Mouse (Mus musculus) hindbrain, embryonic 11.5 days (tissue): Measurements from ENCODE around the gene Actr1b. TPM values are rescaled to one million over a fixed set of nuclear protein-coding genes. Genes with fewer than 3 reads are reported as not detected.

Source experiments
- ATAC-seq: fragments of 200-750 bp; cut with Nextera tagmentation; 2 replicates; pipeline ENCODE4 v1.8.0; 2017; ENCODE audit warnings: mild to moderate bottlenecking, moderate TSS enrichment, moderate library complexity; ENCODE audit not compliant: low FRiP score
- DNase-seq: peaks from one replicate; pipeline ENCODE4 v3.0.0-alpha.2; 2015; ENCODE audit warnings: low spot score
- H3K27ac ChIP-seq: fragments of 300-500 bp; sonication (generic); 2 replicates; pipeline ENCODE4 v1.5.1; 2014; ENCODE audit warnings: mild to moderate bottlenecking, low read depth, low read length
- H3K27me3 ChIP-seq: fragments of 300-500 bp; sonication (generic); 2 replicates; pipeline ENCODE4 v1.6.1; 2014; ENCODE audit warnings: mild to moderate bottlenecking, low read length, moderate library complexity, mixed read lengths; ENCODE audit not compliant: control insufficient read depth, insufficient read depth
- H3K36me3 ChIP-seq: fragments of 300-500 bp; sonication (generic); 2 replicates; pipeline ENCODE4 v1.6.1; 2014; ENCODE audit warnings: mild to moderate bottlenecking, low read length, moderate library complexity, mixed read lengths; ENCODE audit not compliant: control insufficient read depth, insufficient read depth
- H3K4me1 ChIP-seq: fragments of 300-500 bp; sonication (generic); replicated peaks from 2 replicates; pipeline ENCODE4 v1.6.1; 2014; ENCODE audit warnings: low read length, mixed read lengths; ENCODE audit not compliant: control insufficient read depth, insufficient read depth
- H3K4me2 ChIP-seq: fragments of 300-500 bp; sonication (generic); replicated peaks from 2 replicates; pipeline ENCODE4 v1.6.1; 2014; ENCODE audit warnings: mild to moderate bottlenecking, low read depth, low read length
- H3K4me3 ChIP-seq: fragments of 300-500 bp; sonication (generic); 2 replicates; pipeline ENCODE4 v1.5.1; 2014; ENCODE audit warnings: low read depth, low read length
- H3K9ac ChIP-seq: fragments of 300-500 bp; sonication (generic); 2 replicates; pipeline ENCODE4 v1.6.1; 2014; ENCODE audit warnings: low read depth, low read length
- H3K9me3 ChIP-seq: fragments of 300-500 bp; sonication (generic); 2 replicates; pipeline ENCODE4 v1.6.1; 2016; ENCODE audit warnings: low read length; ENCODE audit not compliant: control insufficient read depth
- WGBS: fragments of 180-500 bp; shearing (Covaris S2); extraction: QIAGEN DNeasy Blood & Tissue Kit; methylation state at CpG from one replicate; pipeline ENCODE4 v1.1.7; 2014; 5-methylcytosine and 5-hydroxymethylcytosine counted together
- polyA plus RNA-seq: library from polyadenylated mRNA; unstranded; fragments of >200 nt; fragmentation: Nextera tagmentation; extraction: Ambion mirVana; gene quantifications from 2 replicates; pipeline ENCODE4 v1.2.1, GENCODE M21; 2014

Gene Actr1b
- polyA plus RNA-seq, 1 experiment from 2014 or later: 84.9 TPM

DNA sequence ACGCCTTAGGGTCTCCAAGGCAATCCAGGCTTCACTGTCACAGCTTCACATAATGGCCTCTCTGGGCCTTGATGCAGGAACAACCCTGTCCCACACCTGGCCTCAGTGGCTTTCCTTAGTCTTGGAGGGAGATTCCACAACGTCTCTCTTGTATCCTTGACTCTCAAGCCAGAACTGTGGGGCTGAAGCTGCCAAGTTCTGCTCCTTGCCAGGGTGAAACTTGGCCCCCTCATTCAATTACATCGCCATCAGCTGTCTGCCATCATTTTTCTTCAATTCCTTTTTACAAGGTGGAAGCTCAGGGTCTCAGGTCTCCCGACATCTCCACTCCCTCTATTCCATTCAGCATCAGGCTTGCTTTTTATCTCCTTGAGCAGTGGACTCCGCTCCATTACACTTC, 59.2 kb downstream of the Actr1b start:
- no peak overlapping the region for H3K4me2 ChIP-seq
- H3K9me3 ChIP-seq: no peaks in the 10 kb centered on the region
- 83% methylated on average over 5 of the region's 5 CpGs for WGBS
- no peaks in the 10 kb centered on the region for H3K27me3 ChIP-seq
- H3K27ac ChIP-seq: no peak overlapping the region
- no peak overlapping the region for H3K4me3 ChIP-seq
- ATAC-seq (no peak), DNase-seq (no peak)
- H3K4me1 ChIP-seq: no peaks in the 10 kb centered on the region
- no peaks in the 10 kb centered on the region for H3K36me3 ChIP-seq
- no peak overlapping the region for H3K9ac ChIP-seq

Other genes starting within 250 kb of the Actr1b start
- gene Cnnm4, start 242.8 kb downstream of the Actr1b start, polyA plus RNA-seq: 9.5 and 10.4 TPM in 2 replicates
- gene Cnnm3, start 202.6 kb downstream of the Actr1b start, polyA plus RNA-seq: 3.9 and 7.9 TPM in 2 replicates
- gene Ankrd23, start 177.5 kb downstream of the Actr1b start, polyA plus RNA-seq: 6.1 and 6.8 TPM in 2 replicates
- not detected in 2 replicates for gene Gm42417, start 175.0 kb downstream of the Actr1b start, polyA plus RNA-seq
- 12.8 and 13.1 TPM in 2 replicates for gene Ankrd39, start 167.0 kb downstream of the Actr1b start, polyA plus RNA-seq
- gene Sema4c, start 156.1 kb downstream of the Actr1b start, polyA plus RNA-seq: 4.3 and 5.9 TPM in 2 replicates
- gene Fam178b, start 31.2 kb downstream of the Actr1b start, polyA plus RNA-seq: 0.52 and 0.53 TPM in 2 replicates
- gene Cox5b, start 23.0 kb downstream of the Actr1b start, polyA plus RNA-seq: 510 and 530 TPM in 2 replicates
- gene 4933424G06Rik, start 4.3 kb downstream of the Actr1b start, polyA plus RNA-seq: 0.19 and 0.22 TPM in 2 replicates
- gene Zap70, start 47.4 kb upstream of the Actr1b start, polyA plus RNA-seq: 0.15 and 0.39 TPM in 2 replicates
- gene Tmem131, start 229.2 kb upstream of the Actr1b start, polyA plus RNA-seq: 15.9 and 17.9 TPM in 2 replicates